Mouse (Mus musculus): Measurements from ENCODE around the gene Zbtb24. TPM values are rescaled to one million over a fixed set of nuclear protein-coding genes. Genes with fewer than 3 reads are reported as not detected.

Zbtb24 gene
- polyA plus RNA-seq, 1 experiment from 2014 or later, result 22.5 TPM

- ATAC-seq (ENCODE audit: insufficient number of reproducible peaks, insufficient read depth, low FRiP score, low TSS enrichment, low read depth), result no peak
- no peaks in the 10 kb centered on the region for H3K27me3 ChIP-seq
- no peak overlapping the region for H3K4me2 ChIP-seq
- no peaks in the 10 kb centered on the region for H3K4me1 ChIP-seq
- H3K36me3 ChIP-seq, result no peaks in the 10 kb centered on the region
- H3K9ac ChIP-seq, result no peak overlapping the region
- no peaks in the 10 kb centered on the region for H3K9me3 ChIP-seq
- WGBS, result 73% methylated on average over 4 of the region's 4 CpGs
- H3K27ac ChIP-seq, result no peak overlapping the region
- H3K4me3 ChIP-seq, result no peak overlapping the region
Measured at GRCm38 (mm10) chr10:41514301-41514700, 64.1 kb downstream of the Zbtb24 start.

GRCm38 (mm10) chr10:41514921-41515320 lies 64.7 kb downstream of the Zbtb24 start:
- no peak overlapping the region for H3K9ac ChIP-seq
- H3K27me3 ChIP-seq, result no peaks in the 10 kb centered on the region
- no peak for ATAC-seq (ENCODE audit: insufficient number of reproducible peaks, insufficient read depth, low FRiP score, low TSS enrichment, low read depth)
- H3K4me2 ChIP-seq, result no peak overlapping the region
- H3K4me3 ChIP-seq, result no peak overlapping the region
- H3K4me1 ChIP-seq, result no peaks in the 10 kb centered on the region
- no peaks in the 10 kb centered on the region for H3K36me3 ChIP-seq
- no peaks in the 10 kb centered on the region for H3K9me3 ChIP-seq
- no peak overlapping the region for H3K27ac ChIP-seq

Other genes with a start within 250 kb of the Zbtb24 start
- gene Fig4, start 147.1 kb upstream of the Zbtb24 start, polyA plus RNA-seq (2015; fragmentation: Nextera tagmentation; extraction: Ambion mirVana), result 13.2 and 13.4 TPM in 2 replicates
- 0.04 TPM in 2 replicates for gene Ak9, start 146.4 kb upstream of the Zbtb24 start, polyA plus RNA-seq (2015; fragmentation: Nextera tagmentation; extraction: Ambion mirVana)
- 46.8 and 51.2 TPM in 2 replicates for gene Mical1, start 25.9 kb downstream of the Zbtb24 start, polyA plus RNA-seq (2015; fragmentation: Nextera tagmentation; extraction: Ambion mirVana)
- gene Smpd2, start 40.0 kb downstream of the Zbtb24 start, polyA plus RNA-seq (2015; fragmentation: Nextera tagmentation; extraction: Ambion mirVana), result 54.7 and 60.6 TPM in 2 replicates
- 0.50 and 0.63 TPM in 2 replicates for gene Ppil6, start 40.1 kb downstream of the Zbtb24 start, polyA plus RNA-seq (2015; fragmentation: Nextera tagmentation; extraction: Ambion mirVana)
- gene Cd164, start 69.0 kb downstream of the Zbtb24 start, polyA plus RNA-seq (2015; fragmentation: Nextera tagmentation; extraction: Ambion mirVana), result 154 and 165 TPM in 2 replicates